Mouse (Mus musculus): ENCODE data around the gene F830045P16Rik.
"Not testable (repeated sequence)": the region's sequence is repeated elsewhere in the genome, so short reads cannot be mapped to it uniquely, and the experiment has no call there.

The F830045P16Rik gene

GRCm38 (mm10) chr2:129544919-129545318 lies 8.5 kb upstream of the F830045P16Rik start:
- no peak for DNase-seq

- no peak for DNase-seq
Observed at GRCm38 (mm10) chr2:129544448-129544847, 8.0 kb upstream of the F830045P16Rik start.

DNA sequence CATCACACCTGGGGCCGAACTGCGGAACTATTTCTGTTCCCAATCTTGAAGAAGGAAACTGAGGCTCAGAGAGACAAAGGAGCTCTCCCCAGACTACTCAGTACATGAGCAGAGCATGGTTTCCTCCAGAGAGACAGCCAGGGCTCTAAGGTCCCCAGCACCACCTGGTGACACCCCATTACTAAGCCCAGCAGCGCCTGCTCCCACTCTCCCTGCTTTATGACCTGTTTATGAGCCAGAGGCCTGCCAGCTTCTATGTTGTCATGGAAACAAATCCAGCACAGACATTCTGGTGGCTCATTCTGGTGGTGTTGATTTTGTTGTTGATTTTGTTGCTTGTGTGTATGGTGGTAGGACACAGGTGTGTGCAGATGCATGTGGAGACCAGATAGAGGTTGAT lies 3.6 kb upstream of the F830045P16Rik start:
- no peak for DNase-seq

DNA sequence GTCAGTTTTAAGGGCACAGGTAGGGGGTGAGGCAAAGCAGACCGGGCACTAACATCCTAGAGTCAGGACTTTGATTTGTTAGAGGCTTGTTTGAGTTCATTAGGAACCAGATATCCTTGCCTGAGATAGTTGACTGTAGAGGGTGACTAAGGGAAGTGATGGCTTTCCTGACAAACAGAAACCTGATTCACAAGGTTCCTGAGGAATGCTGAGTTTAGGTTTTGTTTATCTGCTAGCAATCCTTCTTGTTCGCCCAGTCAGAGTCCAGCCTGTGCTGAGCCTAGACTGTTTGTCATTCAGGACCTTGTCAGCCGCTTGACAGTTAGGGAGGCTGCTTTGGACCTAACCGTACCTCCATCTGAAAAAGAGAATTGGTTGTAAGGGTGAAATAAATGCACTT lies 2.8 kb upstream of the F830045P16Rik start:
- no peak for DNase-seq

- no peak for DNase-seq
Observed at GRCm38 (mm10) chr2:129537926-129538325, 1.5 kb upstream of the F830045P16Rik start.

GRCm38 (mm10) chr2:129537360-129537759 lies 958 bp upstream of the F830045P16Rik start:
- DNase-seq = no peak

DNA sequence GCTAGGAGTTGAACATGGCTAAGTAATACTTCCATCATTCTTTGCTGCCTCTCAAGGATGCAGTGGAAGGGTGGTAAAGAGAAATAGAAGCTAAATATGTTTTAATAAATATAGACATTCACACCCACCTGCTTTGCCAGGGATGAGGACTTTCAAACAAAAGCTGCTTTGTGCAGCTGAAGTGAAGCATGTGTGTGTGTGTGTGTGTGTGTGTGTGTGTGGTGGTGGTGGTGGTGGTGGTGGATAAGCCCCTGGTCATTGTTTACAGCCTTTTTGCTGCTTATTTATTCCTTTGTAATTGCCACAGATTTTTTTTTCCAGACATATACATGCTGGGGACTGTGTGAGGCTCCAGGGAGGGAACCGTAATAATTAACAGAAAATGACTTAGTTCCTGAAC lies 524 bp upstream of the F830045P16Rik start:
- DNase-seq = no peak

GRCm38 (mm10) chr2:129534886-129535591 lies 1.4 kb downstream of the F830045P16Rik start:
- no peak for DNase-seq

DNA sequence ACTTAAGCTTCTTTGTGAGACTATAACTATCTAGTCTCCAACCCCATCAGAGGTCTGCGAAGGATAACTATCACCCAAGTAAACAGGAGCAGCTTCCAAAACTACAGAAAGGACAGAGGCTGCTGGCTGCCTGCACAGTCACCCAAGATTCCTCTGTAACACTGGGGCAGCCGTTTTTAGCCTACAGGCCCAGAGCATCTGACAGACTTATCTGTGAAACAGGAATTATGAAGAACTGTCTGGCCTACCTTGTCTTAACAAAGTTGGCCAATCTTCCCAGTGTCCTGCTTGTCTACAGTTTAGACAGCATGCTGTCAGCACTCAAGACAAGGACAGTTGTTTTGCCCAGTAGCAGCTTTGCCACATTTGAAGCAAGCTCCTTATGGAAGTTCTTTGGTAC lies 4.5 kb downstream of the F830045P16Rik start:
- no peak for DNase-seq

- DNase-seq = no peak
Observed at GRCm38 (mm10) chr2:129531102-129531501, 5.3 kb downstream of the F830045P16Rik start.

- DNase-seq = peak; percentile 64
Observed at GRCm38 (mm10) chr2:129529297-129530209, 6.8 kb downstream of the F830045P16Rik start.

DNA sequence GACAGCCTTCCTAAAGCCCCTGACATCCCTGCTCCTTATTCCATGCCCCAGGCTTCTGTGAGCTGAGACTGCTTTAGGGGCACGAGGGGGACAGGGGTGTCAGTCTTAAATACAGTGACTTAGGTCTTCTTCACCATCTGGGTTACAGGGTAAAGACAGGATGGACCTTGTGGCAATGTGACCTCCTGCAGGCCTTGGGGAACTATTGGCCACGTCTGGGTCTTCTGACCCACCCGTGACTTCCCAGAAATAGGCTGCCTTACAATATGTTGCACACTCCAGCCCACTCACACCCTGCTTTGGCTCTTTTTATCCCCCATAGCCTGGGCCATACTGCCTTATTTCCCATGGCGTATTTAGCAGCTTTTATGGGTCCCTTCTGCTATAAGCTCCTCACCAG lies 8.5 kb downstream of the F830045P16Rik start:
- no peak for DNase-seq

DNA sequence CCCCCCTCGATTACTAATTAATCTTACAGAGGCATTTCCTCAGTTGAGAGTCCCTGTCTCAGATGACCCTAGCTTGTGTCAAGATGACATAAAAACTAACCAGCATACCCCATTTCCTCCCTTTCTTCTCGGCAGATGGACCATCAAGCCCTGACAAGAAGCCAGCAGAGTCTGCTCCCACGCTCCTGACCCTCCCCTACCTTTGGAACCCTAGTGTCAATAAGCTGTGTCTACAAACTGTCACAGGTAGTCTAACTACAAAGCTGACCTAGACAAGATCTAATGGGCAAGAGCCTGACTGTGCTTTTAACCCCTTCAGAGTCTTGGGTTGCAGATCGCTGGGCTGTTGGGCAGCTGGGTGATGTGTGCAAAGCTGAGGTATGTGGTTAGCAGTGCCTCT lies 10.1 kb downstream of the F830045P16Rik start:
- DNase-seq = no peak

- DNase-seq = no peak
Observed at GRCm38 (mm10) chr2:129525644-129526043, 10.8 kb downstream of the F830045P16Rik start.

DNA sequence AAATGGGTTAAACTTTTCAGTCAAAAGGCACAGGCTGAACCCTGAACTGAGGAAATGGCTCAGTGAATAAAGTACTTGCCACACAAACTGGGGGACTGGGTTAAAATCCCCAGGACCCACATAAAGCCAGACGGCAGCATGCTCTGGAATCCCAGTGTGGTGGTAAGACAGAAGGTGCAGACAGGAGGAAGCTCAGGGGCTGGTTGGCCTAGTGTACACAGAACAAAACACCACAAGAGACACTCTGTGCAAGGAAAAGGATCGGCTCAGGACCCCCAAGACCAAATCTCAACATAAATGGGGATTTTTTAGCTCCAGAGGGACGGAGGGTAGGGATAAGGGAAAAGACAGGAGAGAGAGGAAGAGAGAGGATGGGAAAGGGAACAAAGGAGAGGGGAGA lies 17.9 kb downstream of the F830045P16Rik start:
- DNase-seq = no peak

DNA sequence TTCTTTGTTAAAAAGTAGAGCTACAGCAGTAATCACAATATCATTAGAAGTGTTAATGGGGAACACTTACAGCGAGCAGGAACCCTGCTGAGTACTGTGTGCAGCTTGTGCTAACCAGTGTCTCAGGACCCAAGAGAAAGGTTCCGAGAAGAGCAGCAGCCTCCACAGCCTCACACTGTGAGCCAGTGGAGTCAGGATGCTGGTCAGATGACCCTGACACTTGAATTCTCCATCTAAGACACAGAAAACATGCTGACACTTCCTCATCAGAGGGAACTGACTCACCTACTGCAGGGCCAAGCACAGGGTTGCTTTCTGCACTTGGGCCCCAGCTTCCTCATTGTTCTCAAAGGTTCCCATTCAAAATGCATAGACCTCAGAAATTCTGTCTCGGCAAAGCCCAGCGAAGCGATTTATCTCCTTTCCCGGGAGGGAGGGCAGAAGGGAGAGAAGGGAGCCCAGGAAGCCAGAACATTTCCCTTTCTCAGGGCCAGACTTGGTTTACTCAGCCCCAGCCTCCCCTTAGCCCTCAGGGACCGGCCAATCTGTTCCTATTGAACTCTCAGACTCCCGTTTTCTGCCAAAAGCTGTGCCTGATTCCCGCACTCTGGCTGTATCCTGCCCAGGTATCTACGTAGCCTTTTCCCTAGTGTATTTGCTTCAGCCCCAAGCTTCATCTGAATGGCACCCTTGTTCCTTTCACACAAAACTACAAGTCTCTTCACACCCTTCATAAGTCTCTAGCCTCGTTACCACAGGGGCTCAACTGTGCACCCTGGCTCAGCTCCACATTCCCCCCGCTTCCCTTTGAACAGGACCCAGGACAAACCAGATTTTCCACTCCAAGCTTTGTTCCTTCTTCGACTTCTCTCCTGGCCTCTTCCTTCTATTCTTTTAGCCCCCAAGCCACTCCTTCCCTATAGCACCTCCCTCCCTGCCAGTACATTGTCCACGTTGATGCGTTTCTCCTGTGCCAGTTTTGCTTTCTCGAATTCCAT lies 21.2 kb downstream of the F830045P16Rik start:
- DNase-seq = no peak

DNA sequence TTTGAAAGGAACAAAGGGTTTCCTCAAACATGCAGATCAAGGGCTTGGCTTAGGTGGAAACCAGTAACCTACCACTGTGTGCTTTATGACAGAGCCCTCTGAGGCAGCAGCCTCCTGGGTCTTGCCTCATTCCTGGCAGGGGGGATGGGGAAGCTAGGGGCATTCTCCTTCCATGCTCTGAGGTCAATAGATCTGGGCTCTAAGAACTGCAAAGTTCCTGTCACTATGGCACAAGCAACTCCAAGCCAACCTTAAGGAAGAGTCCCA lies 22.1 kb downstream of the F830045P16Rik start:
- DNase-seq = no peak

DNA sequence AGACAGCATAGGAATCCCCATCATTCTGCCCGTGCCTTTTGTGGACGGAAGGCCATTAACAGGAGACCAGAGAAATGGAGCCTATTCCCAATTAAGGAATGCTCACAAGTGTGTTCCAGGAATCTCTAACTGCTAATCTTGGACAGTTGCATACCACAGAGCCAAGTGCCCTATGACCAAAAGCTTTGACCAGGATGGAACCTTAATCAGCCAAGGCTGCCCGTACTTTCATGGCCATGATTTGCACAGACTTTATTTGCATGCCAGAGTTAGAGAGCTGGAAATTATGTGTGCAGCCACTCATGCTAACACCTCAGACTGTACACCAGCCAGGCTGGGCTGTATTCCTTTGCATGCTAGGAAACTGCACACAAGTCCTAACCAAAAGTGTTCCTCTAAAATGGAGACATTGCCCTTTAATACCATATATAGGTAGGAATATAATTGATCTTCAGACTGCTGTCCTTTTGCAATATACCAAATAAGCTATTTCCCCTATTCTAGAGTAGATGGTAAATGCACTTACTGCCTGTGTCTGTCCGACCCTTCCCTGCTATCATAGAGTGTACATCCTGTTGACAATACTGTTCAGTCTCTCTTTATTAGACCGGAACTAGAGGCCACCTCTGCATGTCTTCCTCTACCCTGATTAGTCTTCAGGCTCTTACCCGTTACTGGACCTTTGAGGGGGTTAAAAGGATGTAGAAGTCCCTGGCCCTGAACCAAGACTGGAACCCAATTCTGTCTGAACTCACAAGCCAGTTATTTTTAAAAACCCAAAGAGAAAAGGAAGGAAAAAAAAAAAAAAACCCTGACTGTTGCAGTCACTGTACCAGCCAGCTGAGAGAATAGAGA lies 22.6 kb downstream of the F830045P16Rik start:
- DNase-seq = no peak

DNA sequence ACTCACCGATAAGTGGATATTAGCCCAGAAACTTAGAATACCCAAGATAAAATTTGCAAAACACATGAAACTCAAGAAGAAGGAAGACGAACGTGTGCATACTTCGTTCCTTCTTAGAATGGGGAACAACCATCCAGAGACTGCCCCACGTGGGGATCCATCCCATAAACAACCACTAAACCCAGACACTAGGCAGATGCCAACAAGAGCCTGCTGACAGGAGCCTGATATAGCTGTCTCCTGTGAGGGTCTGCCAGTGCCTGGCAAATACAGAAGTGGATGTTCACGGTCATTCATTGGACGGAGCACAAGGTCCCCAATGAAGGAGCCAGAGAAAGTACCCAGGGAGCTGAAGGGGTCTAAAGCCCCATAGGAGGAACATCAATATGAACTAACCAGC lies 24.3 kb downstream of the F830045P16Rik start:
- DNase-seq = not testable (repeated sequence)

- peak; percentile 68 for DNase-seq
Observed at GRCm38 (mm10) chr2:129502641-129503040, 33.8 kb downstream of the F830045P16Rik start.

DNA sequence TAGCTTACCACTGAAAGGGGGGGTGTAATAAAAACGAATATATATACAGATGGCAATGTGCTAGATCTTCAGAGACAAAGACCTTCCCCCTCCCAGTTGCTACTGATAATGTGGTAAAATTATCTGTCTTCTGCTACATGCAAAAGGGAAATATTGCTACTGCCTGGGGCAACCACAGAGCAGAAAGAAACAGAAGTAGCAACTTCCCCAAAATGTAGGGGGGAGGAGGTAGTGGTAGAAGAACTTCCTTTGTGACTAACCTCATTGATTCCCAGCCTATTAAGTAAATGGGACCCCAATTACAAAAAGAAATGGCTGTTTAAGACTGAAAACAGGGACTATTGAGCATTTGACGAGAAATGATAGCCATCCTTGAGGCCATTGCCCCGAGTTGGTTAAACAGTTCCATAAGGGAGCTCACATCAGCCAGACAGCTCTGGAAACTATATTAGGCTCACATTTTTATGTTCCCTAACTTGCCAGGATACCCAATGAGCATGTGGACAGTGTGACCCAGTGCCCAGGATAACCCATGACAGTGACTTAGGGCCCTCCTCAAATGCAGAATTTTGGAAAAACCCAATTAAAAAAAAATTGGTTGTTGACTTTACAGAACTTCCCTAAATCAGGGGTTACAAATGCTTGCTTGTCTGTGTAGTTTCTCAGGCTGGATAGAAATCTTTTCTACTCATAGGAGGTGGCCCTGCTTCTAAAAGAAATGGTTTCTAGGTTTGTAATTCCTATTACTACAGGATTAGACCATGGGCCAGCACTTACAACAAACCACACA lies 46.7 kb downstream of the F830045P16Rik start:
- no peak for DNase-seq
